Mouse (Mus musculus) forebrain, embryonic 15.5 days (tissue): Measurements from ENCODE around the gene Siglecg. TPM values are rescaled to one million over a fixed set of nuclear protein-coding genes. Genes with fewer than 3 reads are reported as not detected.

Experiments used
- ATAC-seq: fragments of 200-750 bp; cut with Nextera tagmentation; replicated peaks from 2 replicates; pipeline ENCODE4 v1.8.0; 2017; ENCODE audit warnings: mild to moderate bottlenecking, moderate TSS enrichment, moderate library complexity
- H3K27ac ChIP-seq: fragments of 300-500 bp; sonication (generic); replicated peaks from 2 replicates; pipeline ENCODE4 v1.5.1; 2015; ENCODE audit warnings: mild to moderate bottlenecking, inconsistent platforms
- H3K27me3 ChIP-seq: fragments of 300-500 bp; sonication (generic); 2 replicates; pipeline ENCODE4 v1.6.1; 2015; ENCODE audit warnings: inconsistent platforms
- H3K36me3 ChIP-seq: fragments of 300-500 bp; sonication (generic); 2 replicates; pipeline ENCODE4 v1.6.1; 2015; ENCODE audit warnings: mild to moderate bottlenecking, inconsistent platforms
- H3K4me1 ChIP-seq: fragments of 300-500 bp; sonication (generic); 2 replicates; pipeline ENCODE4 v1.6.1; 2015; ENCODE audit warnings: inconsistent platforms
- H3K4me2 ChIP-seq: fragments of 300-500 bp; sonication (generic); replicated peaks from 2 replicates; pipeline ENCODE4 v1.6.1; 2015; ENCODE audit warnings: mild to moderate bottlenecking, inconsistent platforms
- H3K4me3 ChIP-seq: fragments of 300-500 bp; sonication (generic); 2 replicates; pipeline ENCODE4 v1.5.1; 2015; ENCODE audit warnings: mild to moderate bottlenecking, inconsistent platforms
- H3K9ac ChIP-seq: fragments of 300-500 bp; sonication (generic); replicated peaks from 2 replicates; pipeline ENCODE4 v1.6.1; 2015; ENCODE audit warnings: mild to moderate bottlenecking, inconsistent platforms
- H3K9me3 ChIP-seq: fragments of 300-500 bp; sonication (generic); 2 replicates; pipeline ENCODE4 v1.6.1; 2016; ENCODE audit warnings: inconsistent platforms
- WGBS: fragments of 180-500 bp; shearing (Covaris S2); methylation state at CpG from one replicate; pipeline ENCODE4 v1.1.7; 2015; ENCODE audit warnings: mixed read lengths; 5-methylcytosine and 5-hydroxymethylcytosine counted together
- polyA plus RNA-seq: library from polyadenylated mRNA; unstranded; fragments of >200 nt; fragmentation: Nextera tagmentation; extraction: Ambion mirVana; gene quantifications from 2 replicates; pipeline ENCODE4 v1.2.1, GENCODE M21; 2015

The Siglecg gene
- polyA plus RNA-seq, 1 experiment from 2014 or later: not detected

DNA sequence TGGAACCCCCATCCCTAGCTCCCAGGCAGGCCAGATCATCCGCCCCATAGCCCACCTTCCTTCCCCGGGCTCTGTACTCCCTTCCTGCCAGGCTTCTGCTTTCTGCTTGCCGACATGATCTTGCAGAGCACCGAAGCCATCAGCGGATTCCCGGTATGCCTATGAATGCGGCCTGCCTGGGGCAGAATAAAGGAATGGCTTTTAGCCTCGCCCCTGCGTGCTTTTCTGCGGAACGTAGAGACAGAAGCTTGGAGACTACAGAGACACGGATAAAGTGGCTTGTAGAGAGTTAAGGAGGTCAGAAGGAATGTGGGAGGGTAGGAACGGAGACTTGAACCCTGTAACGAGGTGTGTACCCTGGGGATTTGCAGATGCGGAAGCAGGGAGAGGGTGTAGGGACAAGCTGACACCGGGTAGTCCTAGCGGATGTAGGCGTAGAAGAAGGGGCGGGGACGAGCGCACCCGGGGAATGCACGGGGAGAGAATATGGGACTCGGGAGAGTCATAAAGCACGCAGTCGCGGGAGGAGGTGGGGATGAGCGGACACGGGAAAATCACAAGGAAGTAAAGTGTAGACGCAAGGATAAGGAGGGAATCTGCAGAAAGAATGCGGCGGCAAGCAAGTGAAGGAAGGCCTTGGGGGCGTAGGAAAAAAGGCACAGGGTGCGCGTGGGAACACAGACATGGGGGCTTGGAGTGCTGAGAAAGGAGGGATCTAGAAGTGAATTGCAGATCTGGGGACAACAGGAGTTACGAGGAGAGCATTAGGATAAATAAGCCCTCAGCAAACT, 35.3 kb downstream of the Siglecg start:
- Histone ChIP-seq H3K9ac (peak overlapping the region; percentile 56), H3K4me3 (peak overlapping the region; percentile 61), H3K27me3 (no peaks in the 10 kb centered on the region), H3K4me1 (peaks cover 23% of the 10 kb centered on the region), H3K4me2 (peak overlapping the region; percentile 79), H3K27ac (peak overlapping the region; percentile 90), H3K9me3 (no peaks in the 10 kb centered on the region), H3K36me3 (no peaks in the 10 kb centered on the region)
- peak; percentile 84 for ATAC-seq
- WGBS: under 1% methylated on average over 36 of the region's 36 CpGs

DNA sequence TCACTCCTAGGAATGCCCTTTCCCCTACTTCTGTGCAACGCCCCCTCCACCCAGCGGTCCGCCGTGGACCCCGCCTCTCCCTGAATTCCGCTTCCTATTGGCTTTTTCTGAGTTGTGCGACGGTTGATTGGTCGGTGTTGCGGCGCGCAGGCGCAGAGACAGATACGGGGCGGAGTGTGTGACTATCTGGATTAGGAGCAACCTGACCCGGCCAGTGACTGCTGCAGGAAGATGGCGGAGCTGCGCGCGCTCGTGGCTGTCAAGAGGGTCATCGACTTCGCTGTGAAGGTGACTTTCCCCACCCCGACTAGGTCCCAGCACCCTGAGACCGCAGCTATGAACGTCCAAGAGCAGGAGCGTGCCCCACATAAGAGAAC, 35.9 kb downstream of the Siglecg start, which contains the start of the genes Etfb and Gm45233:
Etfb (plus strand) TSS at position 167 of the 377 bp plus-strand sequence.
Gm45233 (plus strand) TSS at position 212 of the 377 bp plus-strand sequence.
- Histone ChIP-seq H3K4me2 (peak within 1 kb of the TSS; percentile 79), H3K4me3 (peak within 1 kb of the TSS; percentile 61), H3K9me3 (no peaks in the 10 kb centered on the region), H3K27me3 (no peaks in the 10 kb centered on the region), H3K4me1 (peaks cover 23% of the 10 kb centered on the region), H3K9ac (peak within 1 kb of the TSS; percentile 56), H3K27ac (peak within 1 kb of the TSS; percentile 90), H3K36me3 (no peaks in the 10 kb centered on the region)
- peak; percentile 97 for ATAC-seq
- 0% methylated on average over 27 of the region's 27 CpGs for WGBS

DNA sequence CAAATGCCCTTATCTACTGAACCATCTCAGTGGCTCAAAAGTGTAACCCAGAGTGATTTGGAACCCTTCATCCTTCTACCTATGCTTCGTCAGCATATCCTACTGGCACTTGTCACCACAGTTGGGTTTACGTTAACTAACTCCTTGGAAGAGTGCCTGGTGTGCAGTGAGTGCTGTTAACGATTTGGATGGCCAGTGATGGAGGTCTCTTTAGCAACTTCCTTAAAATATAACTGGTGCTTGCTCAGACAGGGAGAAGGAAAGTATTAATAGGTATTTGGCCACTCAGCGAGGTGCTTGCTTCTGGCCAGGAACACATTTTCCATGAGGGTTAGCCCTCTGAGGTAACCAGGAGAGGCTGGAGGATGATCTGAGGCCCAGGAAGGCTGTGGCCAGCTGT, 39.8 kb downstream of the Siglecg start:
- no peak overlapping the region for H3K27ac ChIP-seq
- H3K9ac ChIP-seq: no peak overlapping the region
- no peak for ATAC-seq
- H3K36me3 ChIP-seq: no peaks in the 10 kb centered on the region
- peaks cover 16% of the 10 kb centered on the region for H3K4me1 ChIP-seq
- no peak overlapping the region for H3K4me3 ChIP-seq
- no peaks in the 10 kb centered on the region for H3K27me3 ChIP-seq
- H3K4me2 ChIP-seq: no peak overlapping the region
- 78% methylated on average over 4 of the region's 4 CpGs for WGBS
- no peaks in the 10 kb centered on the region for H3K9me3 ChIP-seq

DNA sequence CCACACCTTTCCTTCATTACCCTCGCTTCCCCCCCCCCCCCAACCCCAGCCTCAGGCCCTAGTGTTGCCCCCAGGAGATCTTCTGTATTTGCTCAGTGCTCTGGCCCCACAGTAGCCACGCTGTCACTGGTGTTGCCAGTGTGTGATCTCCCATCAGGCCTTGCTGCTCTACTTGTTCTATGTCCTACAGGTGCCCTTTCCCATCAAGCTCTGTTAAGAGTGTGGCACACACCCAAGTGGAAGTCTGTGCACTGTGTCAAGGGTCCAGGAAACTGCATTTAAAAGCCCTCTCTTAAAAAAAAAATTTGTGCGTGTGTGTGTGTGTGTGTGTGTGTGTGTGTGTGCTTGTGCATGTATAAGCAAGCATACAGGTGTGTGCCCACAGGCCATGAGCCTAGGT, 40.2 kb downstream of the Siglecg start:
- Histone ChIP-seq H3K9me3 (no peaks in the 10 kb centered on the region), H3K27me3 (no peaks in the 10 kb centered on the region), H3K27ac (no peak overlapping the region), H3K4me3 (no peak overlapping the region), H3K4me1 (peaks cover 12% of the 10 kb centered on the region), H3K9ac (no peak overlapping the region), H3K36me3 (no peaks in the 10 kb centered on the region), H3K4me2 (no peak overlapping the region)
- 73% methylated on average over 3 of the region's 3 CpGs for WGBS
- no peak for ATAC-seq

DNA sequence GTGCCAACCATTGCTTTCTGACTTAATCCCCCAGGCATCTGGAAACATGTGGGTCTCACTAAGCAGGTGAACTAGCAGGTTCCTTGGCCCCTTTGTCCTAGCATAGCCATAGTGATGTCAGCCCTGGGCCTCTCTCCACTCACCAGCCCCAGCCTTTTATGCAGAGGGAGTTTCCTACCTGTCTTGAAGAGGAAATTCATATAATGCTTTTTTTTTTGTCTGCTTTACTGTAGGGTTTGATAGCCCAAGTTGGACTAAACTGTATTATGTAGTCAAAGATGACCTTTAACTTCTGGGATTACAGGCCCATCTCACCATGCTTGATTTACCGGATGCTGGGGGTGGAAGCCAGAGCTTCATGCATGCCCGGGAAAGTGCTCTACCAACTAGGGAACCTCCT, 41.8 kb downstream of the Siglecg start:
- no peak overlapping the region for H3K4me2 ChIP-seq
- no peak for ATAC-seq
- peaks cover 4% of the 10 kb centered on the region for H3K4me1 ChIP-seq
- H3K4me3 ChIP-seq: no peak overlapping the region
- no peaks in the 10 kb centered on the region for H3K9me3 ChIP-seq
- H3K36me3 ChIP-seq: peaks cover 2% of the 10 kb centered on the region; the same call in 1 of the 2 replicates
- H3K27ac ChIP-seq: no peak overlapping the region
- no peak overlapping the region for H3K9ac ChIP-seq
- no peaks in the 10 kb centered on the region for H3K27me3 ChIP-seq
- WGBS: 97% methylated on average over 2 of the region's 2 CpGs

DNA sequence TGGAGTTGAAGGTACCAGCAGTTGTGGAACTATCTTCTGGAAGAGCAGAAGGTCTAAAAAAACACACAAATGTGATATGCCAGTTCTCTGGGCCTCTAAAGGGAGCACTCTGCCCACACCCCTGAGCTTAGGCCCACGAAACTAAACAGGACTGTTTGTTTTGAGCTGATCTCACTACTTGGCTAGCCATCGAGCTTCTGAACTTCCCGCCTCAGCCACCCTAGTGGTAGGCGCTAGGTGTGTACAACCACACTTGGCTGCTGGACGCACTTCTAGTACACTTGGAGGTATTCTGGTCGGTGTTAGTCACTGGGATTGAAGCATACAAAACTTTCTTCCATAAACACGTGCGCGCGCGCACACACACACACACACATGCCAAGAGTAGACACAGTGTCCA, 43.7 kb downstream of the Siglecg start:
- ATAC-seq: no peak
- H3K4me2 ChIP-seq: no peak overlapping the region
- H3K9ac ChIP-seq: no peak overlapping the region
- no peak overlapping the region for H3K27ac ChIP-seq
- no peaks in the 10 kb centered on the region for H3K4me1 ChIP-seq
- no peaks in the 10 kb centered on the region for H3K27me3 ChIP-seq
- WGBS: 97% methylated on average over 11 of the region's 11 CpGs
- H3K36me3 ChIP-seq: peaks cover 8% of the 10 kb centered on the region
- H3K4me3 ChIP-seq: no peak overlapping the region
- no peaks in the 10 kb centered on the region for H3K9me3 ChIP-seq

DNA sequence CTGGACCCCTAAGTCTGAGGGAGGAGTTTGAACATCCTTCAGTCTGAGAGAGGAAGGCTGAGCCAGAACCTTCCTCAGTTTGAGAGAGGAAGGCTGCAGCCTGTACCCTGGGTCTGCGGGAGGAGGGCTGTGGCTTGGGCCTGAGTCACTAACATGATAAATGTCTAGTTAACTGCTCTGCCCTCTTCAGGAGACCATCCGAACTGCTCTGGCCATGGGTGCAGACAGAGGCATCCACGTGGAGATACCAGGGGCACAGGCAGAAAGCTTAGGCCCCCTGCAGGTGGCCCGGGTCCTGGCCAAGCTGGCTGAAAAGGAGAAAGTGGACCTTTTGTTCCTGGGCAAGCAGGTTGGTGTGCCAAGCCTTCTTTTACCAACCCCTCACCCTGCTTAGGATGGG, 44.6 kb downstream of the Siglecg start:
- Histone ChIP-seq H3K4me1 (no peaks in the 10 kb centered on the region), H3K4me2 (no peak overlapping the region), H3K36me3 (peaks cover 8% of the 10 kb centered on the region), H3K9ac (no peak overlapping the region), H3K27ac (no peak overlapping the region), H3K4me3 (no peak overlapping the region), H3K27me3 (no peaks in the 10 kb centered on the region), H3K9me3 (no peaks in the 10 kb centered on the region)
- no peak for ATAC-seq
- WGBS: 34% methylated on average over 4 of the region's 4 CpGs

DNA sequence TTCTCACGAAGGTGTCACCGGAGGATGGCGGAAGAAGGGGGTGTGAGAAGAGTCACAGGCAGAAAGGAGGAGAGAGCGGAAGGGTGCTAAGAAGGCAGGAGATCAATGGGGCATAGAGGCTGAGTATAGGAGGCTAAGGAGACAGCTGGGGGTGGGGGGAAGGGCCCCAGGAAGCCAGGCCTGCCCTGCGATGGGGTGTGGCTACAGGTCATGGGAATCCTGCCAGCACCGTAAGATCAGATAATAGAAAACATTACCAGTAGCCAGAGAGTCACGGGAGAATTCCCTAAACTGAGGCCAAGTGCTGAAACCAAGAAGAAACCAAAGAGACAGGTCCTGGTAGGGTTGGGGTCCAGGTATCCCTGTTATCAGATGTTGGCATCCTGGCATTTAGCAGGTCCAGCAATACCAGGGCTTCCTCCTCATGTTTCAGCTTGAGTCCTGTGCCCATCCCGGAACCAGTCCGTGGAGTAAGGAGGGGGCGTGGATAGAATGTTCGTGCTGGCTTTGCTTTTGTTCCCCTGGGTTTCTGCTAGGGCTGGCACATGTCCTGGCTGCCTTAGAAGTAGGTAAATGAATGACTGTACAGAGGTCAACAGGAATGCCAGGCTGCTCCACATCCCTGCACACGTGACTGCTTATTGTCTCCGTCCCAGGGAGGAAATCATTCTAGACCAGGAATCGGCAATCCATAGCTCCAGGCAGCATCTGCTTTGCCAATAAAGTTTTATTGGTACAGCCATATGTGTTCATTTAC, 45.8 kb downstream of the Siglecg start:
- 89% methylated on average over 14 of the region's 14 CpGs for WGBS
- no peak overlapping the region for H3K27ac ChIP-seq
- no peaks in the 10 kb centered on the region for H3K27me3 ChIP-seq
- ATAC-seq: no peak
- H3K36me3 ChIP-seq: peaks cover 11% of the 10 kb centered on the region
- H3K9me3 ChIP-seq: no peaks in the 10 kb centered on the region
- H3K4me2 ChIP-seq: no peak overlapping the region
- H3K4me3 ChIP-seq: no peak overlapping the region
- H3K4me1 ChIP-seq: no peaks in the 10 kb centered on the region
- H3K9ac ChIP-seq: no peak overlapping the region

DNA sequence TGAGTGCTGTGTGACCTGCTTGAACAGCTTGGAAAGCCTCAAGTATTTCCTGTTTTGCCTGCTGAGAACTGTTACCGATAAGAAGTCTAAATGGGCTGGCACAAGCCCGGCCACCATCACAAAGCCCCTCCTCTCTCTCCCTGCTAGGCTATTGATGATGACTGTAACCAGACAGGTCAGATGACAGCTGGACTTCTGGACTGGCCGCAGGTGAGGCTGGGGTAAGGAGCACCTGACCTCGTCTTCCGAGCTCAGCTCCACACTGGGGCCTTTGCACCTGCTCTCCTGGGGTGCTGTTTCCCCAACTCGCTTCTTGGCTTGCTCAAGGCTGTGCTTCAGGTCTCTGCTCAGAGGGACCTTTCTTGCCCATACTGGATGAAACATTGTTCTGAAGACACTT, 46.4 kb downstream of the Siglecg start:
- Histone ChIP-seq H3K4me2 (no peak overlapping the region), H3K9ac (no peak overlapping the region), H3K27ac (no peak overlapping the region), H3K9me3 (no peaks in the 10 kb centered on the region), H3K4me3 (no peak overlapping the region), H3K27me3 (no peaks in the 10 kb centered on the region), H3K4me1 (no peaks in the 10 kb centered on the region), H3K36me3 (peaks cover 11% of the 10 kb centered on the region)
- no peak for ATAC-seq
- WGBS: 94% methylated on average over 6 of the region's 6 CpGs

DNA sequence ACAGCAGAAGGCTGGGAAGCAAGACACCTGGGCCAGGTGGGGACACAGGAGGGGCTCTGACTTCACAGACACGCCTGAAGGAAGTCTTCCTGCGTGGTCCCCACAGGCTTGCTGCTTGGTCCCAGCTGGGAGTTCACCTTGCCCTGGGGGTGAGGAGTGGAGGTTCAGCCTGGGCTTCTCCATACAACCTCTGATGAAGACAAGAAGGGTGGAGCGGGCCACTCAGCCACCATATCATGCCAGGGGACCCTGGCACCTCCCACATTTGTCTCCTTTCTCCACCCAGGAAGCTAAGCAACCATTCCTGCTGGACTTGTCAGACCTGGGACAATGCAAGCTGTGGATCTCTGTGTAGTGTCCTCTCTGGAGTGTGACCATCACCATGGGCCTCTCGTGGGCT, 54.8 kb downstream of the Siglecg start, which contains the start of gene Vsig10l:
Vsig10l (plus strand) TSS at position 301 of the 400 bp plus-strand sequence.
- Histone ChIP-seq H3K27me3 (no peaks in the 10 kb centered on the region), H3K9me3 (no peaks in the 10 kb centered on the region), H3K36me3 (peaks cover under 1% of the 10 kb centered on the region; the same call in 1 of the 2 replicates), H3K27ac (no peak within 1 kb of the TSS), H3K4me3 (no peak within 1 kb of the TSS), H3K4me2 (no peak within 1 kb of the TSS), H3K4me1 (peaks cover 18% of the 10 kb centered on the region), H3K9ac (no peak within 1 kb of the TSS)
- 61% methylated on average over 4 of the region's 4 CpGs for WGBS
- no peak for ATAC-seq

DNA sequence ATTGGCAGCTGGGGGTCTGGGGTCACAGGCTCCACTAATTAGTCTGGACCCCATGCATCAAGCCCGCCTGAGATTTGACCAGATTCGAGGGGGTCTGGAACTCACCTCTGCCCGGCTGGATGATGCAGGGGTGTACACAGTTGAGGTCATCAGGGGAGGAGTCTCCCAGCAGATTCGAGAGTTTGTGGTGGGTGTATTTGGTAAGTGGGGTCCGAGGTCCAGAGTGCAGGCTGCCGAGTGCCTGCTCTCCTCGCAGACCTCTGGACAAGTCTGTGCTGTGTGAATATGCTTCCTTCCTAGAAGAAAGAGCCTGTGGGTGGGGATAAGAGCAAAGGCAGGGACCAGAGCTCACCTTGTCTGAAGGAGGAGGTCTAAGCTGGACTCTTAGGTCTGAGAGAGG, 56.0 kb downstream of the Siglecg start:
- H3K27me3 ChIP-seq: no peaks in the 10 kb centered on the region
- ATAC-seq: no peak
- no peaks in the 10 kb centered on the region for H3K36me3 ChIP-seq
- peaks cover 18% of the 10 kb centered on the region for H3K4me1 ChIP-seq
- no peak overlapping the region for H3K4me2 ChIP-seq
- no peak overlapping the region for H3K27ac ChIP-seq
- no peak overlapping the region for H3K4me3 ChIP-seq
- WGBS: 81% methylated on average over 7 of the region's 7 CpGs
- H3K9ac ChIP-seq: no peak overlapping the region
- H3K9me3 ChIP-seq: no peaks in the 10 kb centered on the region

DNA sequence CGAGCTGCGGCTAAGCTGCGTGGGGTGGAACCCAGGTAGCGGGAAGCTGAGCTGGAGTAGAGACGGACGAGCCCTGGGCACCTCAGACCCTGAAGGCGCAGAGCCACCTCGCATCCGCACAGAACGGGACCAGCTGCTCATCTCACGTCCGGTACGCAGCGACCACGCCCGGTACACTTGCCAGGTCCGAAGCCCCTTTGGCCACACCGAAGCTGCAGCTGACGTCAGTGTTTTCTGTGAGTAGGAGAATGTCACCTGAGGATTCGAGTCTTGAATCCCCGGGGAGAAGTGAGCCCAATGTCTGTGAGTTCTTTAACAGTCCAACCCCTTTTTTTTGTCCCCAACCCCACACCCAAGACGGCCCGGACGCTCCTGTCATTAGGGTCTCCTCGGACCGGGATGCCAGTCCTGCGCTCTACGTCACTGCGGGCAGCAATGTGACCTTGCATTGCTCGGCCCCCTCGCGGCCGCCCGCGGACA, 56.9 kb downstream of the Siglecg start:
- ATAC-seq: 0 out of 2 replicates have a peak, but pooled peaks have one; percentile 3
- 3% methylated on average over 35 of the region's 35 CpGs for WGBS
- Histone ChIP-seq H3K4me2 (peak overlapping the region; percentile 68), H3K4me3 (peak overlapping the region; percentile 47), H3K27me3 (no peaks in the 10 kb centered on the region), H3K9me3 (no peaks in the 10 kb centered on the region), H3K9ac (peak overlapping the region; percentile 43), H3K27ac (no peak overlapping the region), H3K4me1 (peaks cover 18% of the 10 kb centered on the region), H3K36me3 (no peaks in the 10 kb centered on the region)
